Mouse (Mus musculus) layer of hippocampus, postnatal 25 days (tissue): ENCODE measurements at regions not wholly inside any gene's neighbourhood (a gene's known extent, or its start where the extent isn't known, plus 50 kb on each side); places are given as distances from the start of the nearest gene placed in this dataset.

ENCODE experiments used
- DNase-seq, 2 experiments: peaks; one replicate each; pipeline ENCODE4 v3.0.0; 2022; ENCODE audit warnings: mixed read lengths in 2 of 2, low spot score in 1 of 2; ENCODE audit errors: extremely low spot score in 1 of 2

DNA sequence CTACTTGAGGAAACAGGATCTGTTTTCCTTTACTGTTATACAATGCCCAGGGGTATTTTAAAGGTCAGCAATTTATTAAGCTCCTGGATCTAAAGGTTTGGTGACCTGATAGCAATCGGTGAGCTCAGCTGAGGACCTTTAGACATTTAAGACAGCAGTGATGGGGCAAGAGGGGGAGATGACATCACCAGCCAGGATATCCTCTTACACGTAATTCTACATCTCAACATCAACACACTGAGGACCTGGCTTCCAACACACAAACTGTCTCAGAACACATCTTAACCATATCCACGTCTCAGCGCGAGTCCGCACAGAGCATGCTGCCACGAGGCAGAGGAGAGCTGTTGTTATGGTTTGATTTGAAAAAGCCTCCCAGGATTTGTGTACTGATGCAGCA, 69.2 kb downstream of the Nhlrc3 start:
- no peak for DNase-seq

DNA sequence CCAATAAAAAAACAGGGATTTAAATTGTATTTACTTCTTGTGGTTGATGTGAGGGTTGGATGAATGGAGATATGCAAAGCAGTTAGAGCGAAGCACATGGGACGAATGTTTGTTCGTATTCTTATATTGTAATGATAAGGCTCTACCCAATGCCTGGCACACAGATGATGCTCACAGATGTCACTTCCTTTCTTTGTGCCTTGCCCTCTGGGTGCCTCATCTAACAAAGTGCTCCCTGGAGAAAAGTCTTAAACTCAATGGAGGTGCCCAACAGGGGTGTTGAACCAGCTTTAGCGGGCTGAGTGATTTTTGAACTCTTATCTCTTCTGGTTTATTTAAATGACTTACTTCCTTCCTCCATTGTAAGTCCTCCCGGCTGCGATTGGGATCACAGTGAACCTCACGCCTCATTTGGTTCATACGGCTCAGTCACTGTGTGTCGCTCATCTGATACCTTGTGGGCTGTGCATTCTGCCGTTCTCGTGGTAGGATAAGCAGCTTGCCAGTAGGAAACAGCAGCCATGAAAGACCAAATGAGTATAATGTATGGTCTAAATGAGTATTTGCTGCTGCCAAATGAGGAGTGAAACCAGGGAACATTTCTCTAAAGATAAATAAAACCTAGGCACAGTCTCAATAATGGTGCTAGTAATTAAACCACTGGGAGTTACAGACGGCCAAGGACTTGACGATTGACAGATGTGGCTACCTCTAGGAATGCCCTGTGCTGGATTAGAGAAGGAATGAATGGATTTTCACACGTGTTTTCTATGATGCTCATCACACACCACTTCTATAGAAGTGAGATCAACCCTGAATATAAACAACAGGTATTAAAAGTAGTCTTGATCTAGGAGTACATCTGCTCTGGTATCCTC, 81.2 kb downstream of the Nhlrc3 start:
- no peak for DNase-seq

DNA sequence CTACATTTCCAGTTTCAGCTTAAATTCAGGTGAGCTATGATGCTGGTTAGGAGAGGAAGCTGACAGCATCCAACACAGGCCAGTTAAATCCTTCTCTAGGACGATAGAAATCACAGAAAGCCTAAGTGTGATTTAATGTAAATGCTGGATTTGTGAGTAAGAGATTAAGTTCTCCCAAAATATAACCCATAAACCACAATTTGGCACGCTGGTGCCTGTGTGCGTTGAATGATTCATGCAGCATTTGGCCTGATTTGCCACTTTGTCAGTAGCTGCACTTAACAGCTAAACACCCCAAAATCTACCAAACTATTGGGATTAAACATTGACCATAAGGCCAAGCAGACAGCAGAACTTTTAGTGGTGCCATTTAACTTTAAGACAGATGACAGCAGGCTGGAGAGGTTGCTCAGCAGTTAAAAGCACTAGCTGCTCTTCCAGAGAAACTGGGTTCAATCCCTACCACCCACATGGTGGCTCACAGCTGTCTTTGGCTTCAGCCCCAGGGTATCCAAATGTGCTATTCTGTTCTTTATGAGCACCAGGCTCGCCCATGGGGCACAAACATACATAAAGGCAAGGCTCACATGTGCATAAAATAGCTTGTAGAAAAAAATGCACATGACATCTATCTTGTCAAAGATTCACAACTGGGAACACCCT, 83.5 kb downstream of the Nhlrc3 start:
- DNase-seq, result no peak

DNA sequence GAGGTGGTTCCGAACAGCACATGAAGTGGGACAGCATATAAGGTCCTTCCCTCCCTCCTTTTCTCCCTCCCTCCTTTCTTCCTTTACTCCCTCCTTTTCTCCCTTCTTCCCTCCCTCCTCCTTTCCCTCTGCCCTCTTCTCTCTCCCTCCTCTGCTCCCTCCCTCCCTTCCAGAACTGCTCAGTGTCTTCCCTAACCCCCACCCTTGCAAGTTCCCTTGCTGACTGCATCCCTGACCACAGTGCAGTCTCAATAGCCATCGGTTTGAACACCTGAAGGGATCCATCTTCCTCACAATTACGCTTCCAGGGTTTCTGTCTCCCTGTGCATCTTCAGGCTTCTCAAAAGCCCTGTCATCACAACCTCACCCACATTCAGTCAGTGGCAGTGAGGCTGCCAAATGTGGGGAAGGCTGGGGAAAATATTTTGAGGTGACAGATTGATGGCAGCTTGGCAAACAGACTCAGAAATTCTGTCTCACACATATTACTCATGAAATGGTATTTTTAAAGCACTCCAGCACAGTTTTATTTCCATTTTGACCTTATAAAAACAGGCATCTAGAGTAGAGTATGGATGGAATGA, 86.2 kb downstream of the Nhlrc3 start:
- peak; percentile 19 to 20 for DNase-seq

DNA sequence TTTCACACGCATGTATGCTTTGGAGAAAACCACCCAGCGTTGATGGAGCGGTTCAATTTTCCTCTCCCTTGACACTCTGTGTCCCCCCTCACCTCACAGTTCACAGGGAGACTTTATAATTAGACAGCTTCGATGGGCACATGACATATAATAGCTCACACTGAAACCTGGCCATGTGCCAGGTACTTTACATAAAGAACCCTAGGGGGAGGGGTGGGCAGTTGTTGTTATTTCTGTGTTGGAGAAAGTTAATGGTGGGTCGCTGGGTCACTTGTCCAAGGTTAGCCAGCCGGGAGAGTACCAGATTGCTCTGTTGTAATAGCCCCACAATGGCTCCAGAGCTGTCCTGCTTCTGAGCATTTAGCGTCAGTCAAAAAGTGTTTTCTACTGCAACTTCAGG, 90.2 kb downstream of the Nhlrc3 start:
- DNase-seq, result no peak

DNA sequence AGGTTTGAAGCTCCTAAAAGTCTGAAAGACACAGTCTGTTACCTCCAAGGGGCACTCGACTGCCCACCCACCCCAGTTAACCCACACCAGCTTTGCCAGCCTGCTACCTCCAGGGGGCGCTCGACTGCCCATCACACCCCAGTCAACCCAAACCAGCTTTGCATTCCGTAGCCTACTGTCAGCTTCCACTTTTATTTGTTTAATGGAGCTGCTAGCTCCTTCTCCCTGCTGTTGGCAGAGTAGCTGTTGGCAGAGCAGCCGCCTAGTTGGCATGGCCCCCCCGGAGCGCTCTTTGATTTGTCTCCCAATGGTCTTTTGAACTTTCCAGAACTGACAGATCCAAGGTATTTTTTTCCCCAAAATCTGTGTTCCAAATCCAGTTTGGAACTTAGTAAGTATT, 91.2 kb downstream of the Nhlrc3 start:
- peak; percentile 14 to 39 for DNase-seq

DNA sequence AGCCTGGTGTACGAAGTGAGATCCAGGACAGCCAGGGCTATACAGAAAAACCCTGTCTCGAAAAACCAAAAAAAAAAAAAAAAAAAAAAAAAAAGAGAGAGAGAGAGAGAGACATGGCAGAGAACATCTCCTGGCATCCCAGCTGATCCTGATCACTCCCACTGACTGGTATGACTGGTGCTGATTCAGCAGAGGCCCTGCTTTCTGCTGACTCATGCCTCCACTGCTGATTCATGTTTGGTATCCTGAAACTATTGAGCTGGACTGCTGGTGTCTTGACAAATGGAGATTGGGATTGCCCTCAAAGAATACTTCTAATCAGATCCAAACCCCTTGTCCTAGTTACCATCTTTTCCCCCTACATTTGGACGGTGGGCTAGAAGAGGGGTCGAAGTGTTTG, 101.9 kb downstream of the Nhlrc3 start:
- DNase-seq, result no peak

DNA sequence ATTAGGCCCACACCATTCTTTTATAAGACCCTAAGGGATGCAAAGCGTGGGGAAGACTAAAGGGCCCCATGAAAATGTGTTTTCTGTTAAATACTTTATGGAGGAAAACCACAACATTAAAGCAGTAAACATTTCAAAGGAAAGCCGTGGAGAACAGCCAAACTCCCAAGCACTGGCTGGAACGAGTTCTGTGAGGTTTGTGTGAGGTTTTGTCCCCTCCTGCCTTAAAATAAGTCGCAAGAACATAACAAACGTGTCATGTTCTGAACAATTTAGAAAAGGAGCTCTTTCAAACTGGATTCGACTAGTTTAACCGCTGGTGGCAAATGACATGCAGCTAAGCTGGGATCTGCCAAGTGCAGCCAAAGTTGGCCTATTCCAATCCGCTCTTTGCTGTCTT, 109.4 kb downstream of the Nhlrc3 start:
- DNase-seq, result no peak

DNA sequence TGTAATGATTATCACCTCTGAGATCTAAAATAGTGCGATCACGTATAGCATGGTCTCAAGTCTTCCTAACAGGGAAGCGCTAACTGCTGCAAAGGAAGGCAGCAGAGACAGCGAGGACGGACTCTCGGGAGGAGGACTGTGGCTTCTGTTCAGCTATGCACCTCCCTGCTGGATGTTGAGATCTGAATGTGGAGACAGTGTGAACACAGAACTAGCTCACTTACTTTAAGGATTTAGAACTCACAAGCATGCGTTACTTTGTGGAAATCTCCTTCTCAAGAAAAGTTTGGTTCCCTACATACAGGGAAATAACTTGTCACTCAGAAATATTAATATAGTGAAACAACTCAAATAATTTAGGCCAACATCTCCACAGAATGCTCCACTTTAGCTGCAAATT, 109.8 kb downstream of the Nhlrc3 start:
- no peak for DNase-seq

DNA sequence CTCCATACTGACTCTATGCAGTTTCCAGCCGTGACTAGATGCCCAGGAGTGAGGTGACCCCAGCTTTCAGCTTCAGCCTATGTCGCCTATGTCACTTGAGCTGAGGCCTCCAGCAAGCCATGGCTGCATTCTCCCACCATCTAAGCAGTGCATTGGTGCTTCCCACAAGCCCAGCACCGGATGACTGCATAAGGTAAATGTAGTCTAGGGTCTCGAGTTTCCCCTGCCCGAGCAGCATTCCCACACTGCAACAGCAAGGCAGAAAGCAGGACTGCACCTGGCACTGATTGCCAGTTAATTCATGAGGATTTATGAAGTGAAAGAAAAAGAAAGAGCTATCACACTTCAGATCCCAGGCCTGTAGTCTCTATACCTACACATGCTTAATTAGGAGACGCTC, 119.5 kb downstream of the Nhlrc3 start:
- DNase-seq, result no peak

DNA sequence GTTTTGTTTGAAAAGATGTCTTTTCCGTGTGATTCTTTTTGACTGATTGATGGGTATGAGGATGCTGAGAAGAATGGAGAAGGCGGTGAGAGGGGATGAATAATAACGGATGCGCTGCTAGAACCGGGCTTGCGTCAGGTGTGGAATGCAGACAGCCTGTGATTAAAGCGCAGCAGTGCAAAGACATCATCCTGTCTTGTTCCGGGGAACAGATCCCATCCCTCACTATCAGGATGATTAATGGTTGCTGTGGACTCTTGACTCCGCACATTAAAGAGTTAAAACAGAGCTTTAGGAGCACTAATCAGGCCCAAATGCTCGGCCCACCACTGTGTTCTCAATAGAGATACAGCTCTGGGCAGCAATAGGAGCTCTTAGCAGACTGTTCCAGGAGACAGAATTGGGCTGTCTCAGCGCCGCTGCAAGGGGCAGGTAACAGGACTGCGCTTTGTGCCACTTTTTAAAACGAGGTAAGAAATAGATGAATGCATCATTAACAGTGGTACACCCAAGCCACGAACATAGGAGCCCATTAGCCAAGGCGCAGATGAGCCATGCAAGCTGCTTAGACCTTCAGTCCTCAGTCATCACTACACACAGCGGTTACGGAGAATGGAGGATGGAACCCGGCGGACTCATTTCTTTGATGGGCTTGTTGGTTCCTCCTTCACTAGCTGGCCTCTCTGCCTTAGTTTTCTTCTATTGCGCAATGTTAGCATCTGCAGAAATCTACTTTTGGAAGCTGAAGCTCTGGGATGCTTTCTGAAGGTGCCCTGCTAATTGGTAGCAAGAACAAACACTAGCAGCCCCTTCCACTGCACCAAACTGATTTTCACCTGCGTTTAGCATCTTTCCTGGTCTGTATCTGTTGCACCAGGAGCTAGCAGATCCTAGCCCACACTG, 121.6 kb downstream of the Nhlrc3 start:
- no peak for DNase-seq

DNA sequence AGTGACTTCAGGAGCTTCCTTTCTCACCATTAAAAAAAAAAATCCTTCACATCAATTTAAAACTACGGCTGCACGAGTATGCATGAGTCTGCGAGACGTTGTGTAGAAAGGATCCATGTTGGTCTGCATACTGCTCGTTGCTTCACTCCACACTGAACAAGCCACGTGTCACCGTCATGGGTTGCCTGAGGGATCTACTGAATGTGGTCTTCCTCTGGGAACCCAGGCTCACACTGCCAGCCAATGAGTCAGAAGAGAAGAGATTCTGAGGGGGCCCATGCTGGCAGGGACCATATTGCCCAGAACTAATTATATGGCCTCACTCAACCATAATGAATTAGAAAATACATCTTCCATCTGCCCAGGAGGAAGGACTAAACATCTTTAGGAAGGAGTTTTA, 124.6 kb downstream of the Nhlrc3 start:
- no peak for DNase-seq

DNA sequence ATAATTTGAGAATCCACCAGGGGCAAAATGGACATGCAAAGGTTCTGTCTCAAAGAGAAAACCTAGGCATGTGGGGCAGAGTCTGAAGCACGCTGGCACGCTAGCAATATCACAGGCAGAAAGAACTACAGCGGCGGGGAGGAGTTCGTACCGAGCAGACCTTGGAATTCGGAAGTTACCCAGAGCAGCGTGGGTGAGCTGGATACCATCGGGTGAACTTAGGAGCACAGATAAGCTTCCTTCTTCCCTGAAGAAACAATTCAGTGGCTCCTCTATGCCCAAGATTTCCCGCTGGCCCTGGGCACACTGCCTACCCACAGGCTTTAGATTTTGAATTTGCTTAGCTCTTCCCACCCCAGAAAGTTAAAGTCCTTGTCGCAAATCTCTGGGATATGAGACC, 129.1 kb downstream of the Nhlrc3 start:
- DNase-seq, result no peak

DNA sequence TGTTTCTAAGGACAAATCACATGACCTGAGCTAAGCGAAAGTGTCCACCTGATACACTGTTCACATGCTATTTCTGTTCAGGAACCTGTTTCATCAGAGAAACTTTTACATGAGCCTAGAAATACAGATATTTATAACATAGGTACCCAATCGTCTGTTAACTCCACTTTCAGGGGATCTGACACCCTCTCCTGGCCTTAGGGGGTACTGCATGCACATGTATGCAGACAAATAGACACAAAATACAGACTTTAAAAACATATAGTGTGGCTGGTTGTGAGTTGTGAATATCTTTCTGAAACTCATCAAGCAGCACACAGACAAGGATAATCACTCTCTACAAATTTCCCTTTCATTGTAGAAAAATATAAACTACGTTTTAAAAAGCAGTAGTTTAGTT, 133.6 kb downstream of the Nhlrc3 start:
- DNase-seq, result peak in 1 of 2 experiments; percentile 18

DNA sequence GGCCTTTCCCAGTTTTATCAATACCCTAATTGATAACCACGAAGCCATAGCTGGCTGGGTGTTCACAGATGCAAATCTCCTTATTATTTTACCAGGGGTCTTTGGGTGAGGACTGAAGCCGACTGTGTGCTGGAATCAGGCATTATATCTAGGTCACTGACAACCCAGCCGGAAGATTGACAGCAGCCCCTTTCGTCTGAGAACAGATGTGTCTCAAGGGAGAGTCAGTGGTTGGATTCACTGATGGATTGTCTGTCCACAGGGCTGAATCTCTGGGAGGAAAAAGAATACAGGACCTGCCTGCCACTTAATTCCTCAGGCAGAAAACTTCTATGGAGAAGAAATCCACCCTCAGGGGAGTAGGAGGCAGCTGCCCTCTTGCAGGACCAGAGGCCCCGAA, 135.7 kb downstream of the Nhlrc3 start:
- DNase-seq, result no peak

DNA sequence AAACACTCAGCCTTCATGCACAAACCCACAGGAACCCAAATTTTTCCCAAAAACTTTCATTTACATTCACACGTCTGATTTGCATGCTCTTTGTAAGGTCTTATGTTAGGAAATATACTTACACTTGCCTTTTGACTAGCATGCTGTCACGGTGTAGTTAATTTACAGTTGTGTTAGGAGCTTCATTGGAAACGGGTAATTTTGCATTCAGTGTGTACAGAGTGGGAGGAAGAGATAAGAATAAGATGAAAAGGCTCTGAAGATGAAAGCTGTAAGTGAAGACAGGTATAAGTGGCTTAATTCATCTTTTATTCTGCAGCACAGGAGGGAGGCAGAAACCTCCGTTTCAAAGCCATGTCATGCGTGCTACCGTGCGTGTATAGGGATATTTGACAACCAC, 136.2 kb downstream of the Nhlrc3 start:
- no peak for DNase-seq

DNA sequence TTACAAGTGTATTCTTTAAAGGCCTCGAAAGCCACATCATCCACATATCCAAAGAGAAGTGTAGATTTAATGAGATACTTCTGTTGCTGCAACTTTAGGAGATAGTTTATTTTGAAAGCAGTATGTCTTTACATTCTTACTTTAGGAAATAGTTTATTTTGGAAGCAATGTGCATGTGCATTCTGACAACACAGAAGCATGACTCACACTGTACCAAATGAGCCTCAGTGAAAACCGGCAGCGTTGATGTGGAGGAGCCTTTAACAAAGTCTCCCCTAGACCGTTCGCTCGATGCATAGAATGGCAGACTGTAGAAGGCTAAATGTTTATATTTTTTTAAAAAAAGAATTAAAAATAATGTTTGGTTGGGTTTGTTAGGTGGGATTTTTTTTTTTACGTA, 138.1 kb downstream of the Nhlrc3 start:
- no peak for DNase-seq

DNA sequence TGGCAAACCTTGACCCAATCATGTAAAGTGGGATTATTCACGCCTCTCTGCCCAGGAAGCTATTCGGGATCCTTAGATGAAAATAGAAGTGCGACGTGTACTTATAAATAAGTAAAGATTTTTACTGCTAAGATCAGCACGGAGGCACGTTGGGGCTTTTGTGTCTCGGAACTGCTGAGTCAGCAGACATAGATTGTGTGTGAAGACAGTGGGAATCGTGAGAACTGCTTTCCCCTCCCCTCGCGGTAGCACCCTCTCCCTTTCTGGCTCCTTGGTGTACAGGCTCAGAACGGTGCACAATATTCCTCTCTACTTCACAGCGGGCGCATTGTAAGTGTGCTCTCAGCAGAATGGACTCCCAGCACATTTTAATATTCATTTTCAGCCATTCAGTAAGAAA, 138.7 kb downstream of the Nhlrc3 start:
- DNase-seq, result no peak

DNA sequence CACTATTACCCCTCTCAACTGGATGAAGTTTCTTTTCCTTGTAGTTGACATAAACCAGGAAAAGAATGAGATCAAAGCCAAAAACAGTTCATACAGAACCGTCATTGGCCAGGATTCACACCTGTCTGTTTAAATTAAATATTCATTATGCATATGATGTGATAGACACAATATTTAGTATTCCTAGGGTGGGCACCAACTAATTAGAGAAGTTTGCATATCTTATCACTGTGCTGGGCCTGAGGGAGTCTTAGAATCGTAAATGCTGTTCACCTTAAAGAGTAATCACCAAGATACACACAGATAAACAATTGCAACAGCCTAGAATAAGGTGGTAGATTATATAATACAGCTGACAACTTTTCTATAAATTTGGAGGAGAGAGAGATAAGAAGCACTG, 147.7 kb downstream of the Nhlrc3 start:
- DNase-seq, result no peak
